Mouse (Mus musculus): ENCODE results near the gene Plekhm2. TPM values are rescaled to one million over a fixed set of nuclear protein-coding genes. Genes with fewer than 3 reads are reported as not detected.

Gene Plekhm2
- total RNA-seq, 1 experiment from 2014 or later, result 16.5 TPM

DNA sequence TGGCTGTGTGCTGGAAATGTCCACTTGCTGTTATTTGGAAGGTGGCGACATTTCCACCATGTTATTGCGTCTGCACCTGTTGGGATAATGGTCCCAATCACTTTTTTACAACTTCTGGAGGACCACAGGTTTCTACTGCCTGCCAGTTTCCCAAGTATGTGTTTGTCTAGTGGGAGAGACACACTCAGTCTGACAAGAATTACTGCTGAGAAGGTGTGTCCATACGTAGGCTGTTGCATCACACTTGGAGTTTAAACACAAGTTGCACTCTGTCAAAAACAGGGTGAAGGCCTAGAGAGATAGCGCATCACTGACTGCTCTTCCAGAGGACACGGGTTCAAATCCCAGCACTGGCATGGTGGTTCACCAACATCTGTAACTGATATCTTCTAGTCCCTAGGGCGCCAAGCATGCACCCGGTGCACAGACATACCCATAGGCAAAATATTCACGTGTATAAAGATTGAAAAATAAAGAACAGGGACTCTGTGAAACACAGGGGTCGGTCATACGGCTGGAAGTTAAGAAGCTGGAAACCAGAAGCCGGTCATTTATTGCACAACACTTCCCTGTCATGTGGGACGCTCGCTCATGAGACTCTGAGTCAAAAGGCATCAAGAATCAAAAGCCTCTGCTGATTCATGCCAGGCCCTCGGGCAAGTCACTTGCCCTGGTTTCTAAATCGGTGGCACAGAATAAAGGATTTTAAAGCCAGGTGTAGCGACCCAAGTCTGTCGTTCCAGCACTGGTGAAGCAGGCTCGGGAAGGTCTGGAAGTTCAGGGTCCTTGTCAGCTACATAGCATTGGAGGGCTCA is 5.4 kb upstream of the Plekhm2 start:
- ATAC-seq (replicated peaks in 1 of 2; ENCODE audit: insufficient read depth in 1 of 2, low FRiP score in 2 of 2, low TSS enrichment in 1 of 2, low read depth in 1 of 2, poor library complexity in 2 of 2, severe bottlenecking in 2 of 2), result peak; percentile 45 to 47; a peak in 2 of 4 replicates

DNA sequence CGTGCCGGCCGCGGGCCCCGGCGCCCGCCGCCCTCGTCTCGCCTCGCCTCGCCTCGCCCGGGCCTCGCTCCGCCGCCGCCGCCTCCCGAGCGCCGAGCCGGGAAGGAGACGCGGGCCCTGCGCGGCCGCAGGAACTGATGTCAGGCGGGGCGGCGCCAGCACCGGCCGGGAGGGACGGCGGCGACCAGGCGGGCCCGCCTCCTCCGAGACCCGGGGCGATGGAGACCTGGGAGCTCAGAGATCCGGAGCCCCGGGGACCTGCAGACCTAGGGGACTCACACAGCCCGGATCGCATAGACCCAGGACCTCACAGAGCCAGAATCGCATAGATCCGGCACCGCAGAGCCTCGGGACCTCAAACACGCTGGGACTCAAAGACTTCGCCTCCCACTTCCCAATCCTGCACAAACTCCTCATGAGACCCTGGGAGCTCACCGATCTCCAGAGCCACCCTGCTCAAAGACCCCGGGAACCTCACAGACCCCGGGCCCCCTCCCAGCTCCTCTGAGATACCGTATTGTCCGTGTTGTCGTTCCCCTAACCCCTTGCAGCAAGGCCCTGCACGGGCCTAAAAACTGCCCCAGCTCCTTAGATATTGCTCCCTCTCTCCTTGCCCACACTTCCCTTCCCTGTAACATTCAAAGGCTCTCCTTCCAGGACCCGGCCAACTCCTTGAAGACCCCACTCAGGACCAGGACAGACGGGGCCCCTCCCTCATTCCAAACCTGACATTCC is 521 bp downstream of the Plekhm2 start:
- peak; percentile 70 to 77 for ATAC-seq (replicated peaks in 1 of 2; ENCODE audit: insufficient read depth in 1 of 2, low FRiP score in 2 of 2, low TSS enrichment in 1 of 2, low read depth in 1 of 2, poor library complexity in 2 of 2, severe bottlenecking in 2 of 2)

DNA sequence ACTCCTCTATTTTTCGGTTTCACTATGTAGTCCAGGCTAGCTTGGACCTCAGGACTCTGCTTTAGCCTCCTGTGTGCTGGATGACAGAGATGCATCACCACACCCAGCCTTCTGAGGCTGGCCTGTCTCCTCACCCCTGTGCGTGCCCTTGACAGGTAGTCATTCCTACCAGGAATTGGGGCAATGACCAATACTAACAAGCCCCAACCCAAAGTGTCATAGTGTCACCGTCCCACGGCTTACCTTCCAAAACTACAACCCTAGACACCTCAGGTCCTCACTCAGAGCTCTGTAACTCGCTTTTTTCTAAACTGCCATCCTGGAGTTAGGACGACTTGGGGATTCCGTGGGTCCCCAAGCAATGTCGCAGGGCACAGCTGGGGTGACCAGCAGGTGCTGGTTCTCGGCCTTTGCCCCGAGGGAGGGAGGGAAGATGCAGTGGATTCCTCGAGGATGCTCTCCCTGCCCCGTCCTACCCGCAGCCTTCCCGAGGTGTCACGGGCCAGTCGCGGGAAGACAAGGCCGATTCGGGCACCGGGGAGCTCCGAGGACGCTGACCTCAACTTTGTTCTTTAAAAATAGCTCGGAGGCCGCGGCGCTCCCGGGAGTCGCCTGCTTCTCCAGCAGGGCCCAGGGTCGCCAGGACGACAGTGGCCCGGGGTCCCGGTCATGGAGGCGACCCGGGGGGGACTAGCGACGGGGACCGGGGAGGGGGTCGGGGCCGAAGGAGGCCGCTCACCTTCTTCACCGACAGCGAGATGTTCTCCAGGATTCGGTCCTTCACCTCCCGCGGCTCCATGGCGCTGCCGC is 1.4 kb downstream of the Plekhm2 start:
- peak in 1 of 2 experiments; percentile 7; a peak in 2 of 4 replicates for ATAC-seq (replicated peaks in 1 of 2; ENCODE audit: insufficient read depth in 1 of 2, low FRiP score in 2 of 2, low TSS enrichment in 1 of 2, low read depth in 1 of 2, poor library complexity in 2 of 2, severe bottlenecking in 2 of 2)

DNA sequence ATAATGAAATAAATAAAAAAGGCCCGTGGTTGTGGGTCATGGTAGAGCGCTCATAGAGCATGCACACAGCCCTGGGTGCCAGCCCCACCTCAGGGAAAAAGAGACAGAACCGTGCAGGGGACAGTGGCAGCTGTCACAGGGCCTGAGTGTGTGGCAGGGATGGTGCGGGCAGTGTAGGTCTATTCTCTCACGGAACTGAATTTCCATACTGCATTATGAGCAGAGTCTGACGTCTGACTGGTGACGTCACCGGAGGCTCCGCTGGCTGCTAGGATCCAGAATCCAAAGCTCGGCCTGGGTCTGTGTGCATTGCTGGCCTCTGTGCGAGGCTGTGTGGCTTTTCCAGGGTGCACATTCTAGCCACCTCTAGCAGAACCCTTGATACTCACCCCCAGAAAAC is 3.8 kb downstream of the Plekhm2 start:
- no peak for ATAC-seq (replicated peaks in 1 of 2; ENCODE audit: insufficient read depth in 1 of 2, low FRiP score in 2 of 2, low TSS enrichment in 1 of 2, low read depth in 1 of 2, poor library complexity in 2 of 2, severe bottlenecking in 2 of 2)

DNA sequence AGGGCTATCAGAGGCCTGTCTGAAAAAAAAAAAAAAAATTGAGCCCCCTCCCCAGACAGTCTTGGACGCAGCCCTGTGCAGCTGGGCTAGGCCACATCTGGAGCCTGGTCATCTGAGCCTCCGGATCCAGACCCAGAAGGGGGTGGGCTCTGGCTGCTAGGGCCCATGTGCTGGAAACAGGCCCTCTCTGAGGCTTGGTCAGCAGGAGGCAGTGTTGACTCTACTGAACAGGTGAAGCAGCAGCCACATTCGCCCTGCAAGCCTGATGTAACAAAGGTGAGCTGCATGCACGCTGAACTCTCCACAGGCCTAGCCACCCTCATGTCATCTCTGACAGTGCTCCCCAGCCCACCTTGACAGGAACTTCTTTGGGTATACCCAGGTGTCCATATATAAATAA is 5.0 kb downstream of the Plekhm2 start:
- ATAC-seq (replicated peaks in 1 of 2; ENCODE audit: insufficient read depth in 1 of 2, low FRiP score in 2 of 2, low TSS enrichment in 1 of 2, low read depth in 1 of 2, poor library complexity in 2 of 2, severe bottlenecking in 2 of 2), result no peak

DNA sequence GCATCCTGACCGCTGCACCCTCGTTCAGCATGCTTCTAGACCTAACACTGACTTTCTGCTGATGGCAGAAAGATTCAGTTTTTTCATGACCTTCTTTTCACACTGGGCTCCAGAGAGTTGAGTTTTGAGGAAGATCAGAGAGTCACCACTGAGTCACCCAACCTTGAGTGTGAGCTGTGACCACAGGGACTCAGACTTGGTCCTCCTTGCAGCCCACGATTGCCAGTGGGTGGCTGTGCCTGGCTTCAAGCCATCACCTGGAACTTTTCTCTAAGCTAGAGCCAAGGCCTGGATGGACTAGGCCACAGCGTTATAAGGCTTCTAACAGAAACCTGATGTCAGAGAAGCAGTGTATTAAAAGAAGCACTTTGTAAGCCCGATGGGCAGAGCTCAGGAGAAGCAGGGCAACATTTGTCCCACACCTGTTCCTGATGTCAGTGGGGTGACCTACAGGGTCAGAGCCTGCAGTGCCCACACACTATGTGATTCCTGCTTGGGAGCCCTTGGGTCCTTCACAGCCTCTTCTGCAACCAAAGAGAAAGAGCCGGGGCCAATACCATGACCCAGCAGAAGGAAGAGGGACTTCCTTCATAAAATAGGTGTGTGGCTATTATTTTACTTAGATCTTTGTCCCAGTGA is 5.7 kb downstream of the Plekhm2 start:
- ATAC-seq (replicated peaks in 1 of 2; ENCODE audit: insufficient read depth in 1 of 2, low FRiP score in 2 of 2, low TSS enrichment in 1 of 2, low read depth in 1 of 2, poor library complexity in 2 of 2, severe bottlenecking in 2 of 2), result no peak

DNA sequence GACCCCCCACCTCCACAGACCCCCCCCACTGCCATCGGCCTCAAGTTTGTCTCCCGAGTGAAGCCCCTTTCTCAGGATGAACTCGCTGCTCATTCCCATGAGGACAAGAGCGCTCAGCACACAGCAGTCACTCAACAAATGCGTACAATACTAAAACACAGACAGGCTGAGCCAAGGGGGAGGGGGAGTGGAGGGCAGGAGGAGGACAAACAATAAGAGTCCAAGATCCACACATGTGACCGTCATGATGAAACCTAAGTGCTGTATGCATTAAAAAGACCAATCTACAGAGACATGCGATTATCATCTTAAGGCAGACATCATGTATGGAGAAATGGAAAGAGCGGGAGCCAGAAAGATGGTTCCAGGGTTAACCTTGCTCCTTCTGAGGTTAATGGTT is 7.8 kb downstream of the Plekhm2 start:
- ATAC-seq (replicated peaks in 1 of 2; ENCODE audit: insufficient read depth in 1 of 2, low FRiP score in 2 of 2, low TSS enrichment in 1 of 2, low read depth in 1 of 2, poor library complexity in 2 of 2, severe bottlenecking in 2 of 2), result no peak

DNA sequence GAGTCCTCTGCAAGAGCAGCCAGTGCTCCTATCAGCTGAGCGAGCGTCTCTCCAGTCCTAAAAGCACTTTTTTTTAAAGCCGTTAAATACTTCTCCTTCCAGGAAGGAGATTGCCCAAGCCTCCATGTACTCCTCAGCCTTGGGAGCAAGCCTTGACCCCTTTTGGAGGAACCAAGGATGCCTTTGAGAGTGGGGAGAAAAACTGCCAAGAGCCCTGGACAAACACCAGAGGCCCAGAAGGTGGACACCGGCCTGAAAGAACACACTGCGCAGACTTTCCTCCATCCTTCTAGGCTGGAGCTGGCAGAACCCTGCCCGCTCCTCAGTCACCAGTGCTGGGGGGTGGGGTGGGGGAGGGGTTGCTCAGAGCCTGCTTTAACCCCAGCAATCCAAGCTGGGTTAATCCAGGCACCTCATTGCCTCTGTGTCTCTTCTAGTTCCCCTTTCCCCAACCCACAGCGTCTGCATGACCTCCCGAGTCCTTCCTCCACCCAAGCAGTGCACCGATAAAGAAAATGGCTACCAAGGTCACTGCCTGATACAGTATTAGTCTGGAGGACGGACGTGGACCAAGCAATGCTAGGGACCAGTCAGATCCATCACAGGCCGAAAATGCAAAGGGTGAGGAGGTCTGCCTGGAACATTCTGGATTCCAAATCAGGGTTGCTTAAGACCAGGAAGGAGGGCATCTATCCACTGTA is 8.6 kb downstream of the Plekhm2 start:
- peak; percentile 73 to 86 for ATAC-seq (replicated peaks in 1 of 2; ENCODE audit: insufficient read depth in 1 of 2, low FRiP score in 2 of 2, low TSS enrichment in 1 of 2, low read depth in 1 of 2, poor library complexity in 2 of 2, severe bottlenecking in 2 of 2)

DNA sequence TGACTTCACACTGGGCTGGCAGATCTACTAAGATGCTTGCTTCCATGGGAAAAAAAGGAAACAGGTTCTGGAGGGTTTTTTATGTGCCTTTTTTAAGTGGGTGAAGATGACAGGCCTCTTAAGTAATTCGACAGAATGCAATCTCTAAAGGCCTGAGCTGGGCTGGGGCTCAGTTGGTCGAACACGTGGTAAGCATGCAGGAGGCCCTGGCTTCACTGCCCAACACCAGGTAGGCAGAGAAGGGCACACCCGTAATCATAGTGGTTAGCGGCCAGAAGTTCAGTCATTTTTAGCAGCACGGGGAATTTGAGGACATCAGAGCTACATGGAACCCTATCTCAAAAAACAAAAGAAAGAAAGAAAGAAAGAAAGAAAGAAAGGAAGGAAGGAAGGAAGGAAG is 10.2 kb downstream of the Plekhm2 start:
- ATAC-seq (replicated peaks in 1 of 2; ENCODE audit: insufficient read depth in 1 of 2, low FRiP score in 2 of 2, low TSS enrichment in 1 of 2, low read depth in 1 of 2, poor library complexity in 2 of 2, severe bottlenecking in 2 of 2), result no peak

DNA sequence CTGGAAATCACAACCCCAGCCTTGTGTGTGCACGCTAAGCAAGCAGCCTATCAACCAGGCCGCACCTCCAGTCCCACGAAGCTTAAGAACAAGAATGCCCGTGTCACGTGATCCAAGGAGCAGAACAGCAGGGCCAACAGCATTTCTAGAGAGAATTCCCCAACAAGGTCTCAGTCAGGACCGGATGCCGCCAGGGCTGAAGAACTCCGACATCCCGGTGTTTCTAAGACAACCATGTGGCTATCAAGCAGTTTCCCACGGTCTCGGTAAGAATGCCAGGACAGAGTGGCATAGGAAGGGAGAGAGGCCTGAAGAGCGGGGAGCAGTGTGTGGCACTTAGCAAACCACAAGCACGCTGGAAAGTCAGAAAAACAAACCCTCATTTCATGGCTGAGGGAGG is 10.9 kb downstream of the Plekhm2 start:
- no peak for ATAC-seq (replicated peaks in 1 of 2; ENCODE audit: insufficient read depth in 1 of 2, low FRiP score in 2 of 2, low TSS enrichment in 1 of 2, low read depth in 1 of 2, poor library complexity in 2 of 2, severe bottlenecking in 2 of 2)

DNA sequence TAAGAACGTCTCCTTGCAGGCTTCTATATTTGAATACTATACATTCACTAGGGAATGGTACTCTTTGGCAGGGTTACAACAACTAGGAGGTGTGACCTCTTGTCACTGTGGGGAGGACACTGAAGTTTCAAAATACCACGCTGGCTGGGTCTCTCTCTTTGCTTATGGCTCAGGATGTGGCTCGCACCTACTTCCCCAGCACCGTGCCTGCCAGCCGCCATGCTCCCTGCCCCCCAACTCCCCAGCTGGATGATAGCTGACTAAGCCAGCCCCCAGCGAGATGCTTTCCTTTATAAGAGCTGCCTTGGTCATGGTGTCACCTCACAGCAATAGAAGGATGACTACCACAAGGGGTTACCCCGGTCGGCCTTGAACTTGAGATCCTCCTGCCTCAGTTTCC is 11.7 kb downstream of the Plekhm2 start:
- ATAC-seq (replicated peaks in 1 of 2; ENCODE audit: insufficient read depth in 1 of 2, low FRiP score in 2 of 2, low TSS enrichment in 1 of 2, low read depth in 1 of 2, poor library complexity in 2 of 2, severe bottlenecking in 2 of 2), result peak in 1 of 2 experiments; percentile 30; a peak in 2 of 4 replicates

DNA sequence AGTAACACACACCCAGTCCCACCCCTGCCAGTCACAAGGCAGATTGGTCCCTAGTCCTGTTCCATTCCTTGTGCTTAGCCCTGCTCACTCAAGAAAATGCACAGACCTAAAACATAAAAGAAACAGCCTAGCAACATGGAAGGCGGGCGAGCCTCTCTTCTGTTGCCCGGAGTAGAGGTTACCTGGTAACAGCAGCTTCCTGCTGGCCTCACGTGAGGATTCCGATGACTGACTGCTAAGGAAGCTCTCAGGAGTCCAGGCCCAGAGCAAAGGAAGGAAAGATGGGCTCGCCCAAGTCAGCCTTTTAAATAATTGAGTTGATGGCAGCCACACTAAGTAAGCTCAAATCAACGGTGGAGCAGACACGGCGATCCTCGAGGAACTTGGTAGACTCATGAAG is 12.8 kb downstream of the Plekhm2 start:
- ATAC-seq (replicated peaks in 1 of 2; ENCODE audit: insufficient read depth in 1 of 2, low FRiP score in 2 of 2, low TSS enrichment in 1 of 2, low read depth in 1 of 2, poor library complexity in 2 of 2, severe bottlenecking in 2 of 2), result no peak

DNA sequence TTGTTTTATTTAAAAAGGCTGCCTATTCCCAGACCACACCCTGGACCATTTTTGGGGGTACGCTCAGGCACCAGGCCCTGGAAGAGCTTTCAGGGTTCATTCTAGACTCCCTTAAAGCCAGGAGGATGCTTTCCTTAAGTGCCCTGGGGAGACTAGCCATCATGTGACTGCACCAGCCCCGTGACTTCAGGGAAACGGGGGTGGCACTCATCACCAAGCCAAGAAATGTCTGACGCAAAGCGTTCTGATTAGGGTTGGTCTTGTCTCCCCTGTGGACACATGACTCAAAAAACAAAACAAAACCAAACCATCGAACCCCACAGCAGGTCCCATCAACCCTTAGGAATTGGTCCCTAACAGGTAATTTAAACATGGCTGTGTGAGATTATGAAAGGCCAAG is 13.4 kb downstream of the Plekhm2 start:
- ATAC-seq (replicated peaks in 1 of 2; ENCODE audit: insufficient read depth in 1 of 2, low FRiP score in 2 of 2, low TSS enrichment in 1 of 2, low read depth in 1 of 2, poor library complexity in 2 of 2, severe bottlenecking in 2 of 2), result no peak

DNA sequence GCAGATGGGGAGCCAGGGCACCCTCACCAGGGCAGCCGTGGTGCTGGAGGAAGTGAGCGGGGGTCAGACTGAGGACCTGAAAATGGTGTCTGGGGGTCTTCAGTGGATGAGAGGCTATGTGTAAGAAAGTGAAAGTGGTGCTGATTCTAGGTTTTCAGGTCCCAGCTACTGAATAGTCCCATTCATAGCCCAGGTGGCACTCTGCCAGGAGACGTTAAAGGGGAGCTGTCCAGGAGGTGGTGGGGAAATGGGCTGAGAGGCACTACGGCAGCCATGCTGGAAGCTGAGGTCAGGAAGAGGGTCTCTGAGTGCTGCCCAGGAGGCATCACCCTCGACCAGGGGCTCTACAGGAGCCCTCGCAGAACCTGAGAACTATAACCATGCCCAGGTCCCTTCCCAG is 15.5 kb downstream of the Plekhm2 start:
- no peak for ATAC-seq (replicated peaks in 1 of 2; ENCODE audit: insufficient read depth in 1 of 2, low FRiP score in 2 of 2, low TSS enrichment in 1 of 2, low read depth in 1 of 2, poor library complexity in 2 of 2, severe bottlenecking in 2 of 2)

DNA sequence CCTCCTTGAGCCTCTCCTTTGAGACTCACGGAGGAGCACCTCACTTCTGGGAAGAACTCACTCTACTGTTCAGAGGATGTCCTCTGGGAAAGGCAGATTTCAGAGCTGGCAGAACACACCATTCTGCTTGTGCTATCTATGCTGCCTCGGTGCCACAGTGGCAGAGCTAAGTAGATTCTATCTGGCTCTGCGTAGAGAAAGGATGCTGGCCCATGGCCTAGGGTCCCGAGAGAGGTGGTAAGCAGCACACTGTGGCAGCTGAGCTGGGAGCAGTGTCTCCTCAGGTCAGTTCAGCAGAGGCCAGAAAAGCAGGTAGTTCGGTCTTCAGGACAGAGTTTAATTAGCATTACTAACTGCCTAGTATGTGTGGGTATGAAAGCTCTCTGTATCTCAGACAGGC is 16.4 kb downstream of the Plekhm2 start:
- ATAC-seq (replicated peaks in 1 of 2; ENCODE audit: insufficient read depth in 1 of 2, low FRiP score in 2 of 2, low TSS enrichment in 1 of 2, low read depth in 1 of 2, poor library complexity in 2 of 2, severe bottlenecking in 2 of 2), result no peak

DNA sequence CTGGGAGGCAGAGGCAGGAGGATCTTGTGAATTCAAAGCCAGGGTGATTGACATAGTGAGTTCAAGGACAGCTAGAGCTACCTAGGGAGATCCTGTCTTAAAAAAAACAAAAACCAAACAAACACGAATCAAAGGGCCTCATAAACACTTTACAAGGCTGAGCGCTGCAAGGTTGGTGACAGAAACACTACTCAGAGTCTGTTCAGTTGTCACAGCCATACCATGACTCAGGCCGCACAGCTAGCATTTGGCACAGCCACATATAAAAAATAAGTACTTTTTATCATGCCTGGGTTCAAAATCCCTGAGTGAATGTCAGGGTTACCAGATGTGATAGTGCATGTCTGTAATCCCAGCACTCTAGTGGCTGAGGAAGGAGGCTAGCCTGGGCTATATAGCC is 17.5 kb downstream of the Plekhm2 start:
- no peak for ATAC-seq (replicated peaks in 1 of 2; ENCODE audit: insufficient read depth in 1 of 2, low FRiP score in 2 of 2, low TSS enrichment in 1 of 2, low read depth in 1 of 2, poor library complexity in 2 of 2, severe bottlenecking in 2 of 2)

DNA sequence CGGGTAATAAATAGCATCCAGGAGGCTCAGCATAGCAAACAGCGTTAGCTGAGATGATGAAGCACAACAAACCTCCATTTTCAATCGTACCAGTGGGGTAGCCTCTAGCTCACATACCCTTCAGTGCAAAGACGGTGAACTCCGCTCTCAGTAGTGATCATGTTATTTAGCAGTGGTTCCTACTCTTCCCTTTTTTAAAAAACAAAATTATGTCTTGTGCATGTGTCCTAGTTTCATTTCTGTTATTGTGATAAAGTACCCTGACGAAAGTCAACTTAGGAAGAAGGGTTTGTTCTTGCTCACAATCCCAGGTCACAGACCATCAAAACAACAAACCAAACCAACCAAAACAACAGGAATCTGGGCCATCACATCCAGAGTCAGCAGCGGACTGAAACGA is 18.7 kb downstream of the Plekhm2 start:
- no peak for ATAC-seq (replicated peaks in 1 of 2; ENCODE audit: insufficient read depth in 1 of 2, low FRiP score in 2 of 2, low TSS enrichment in 1 of 2, low read depth in 1 of 2, poor library complexity in 2 of 2, severe bottlenecking in 2 of 2)

Data from hematopoietic stem cell, adult 5-6 weeks (primary cell).